Mouse (Mus musculus) embryo, embryonic 10 days (tissue): Measurements from ENCODE around the gene Exph5.

Experiments
- DNase-seq: peaks from one replicate; pipeline ENCODE4 v3.0.0-alpha.2; 2015; ENCODE audit warnings: low spot score

The Exph5 gene

GRCm38 (mm10) chr9:53320894-53321650, 19.6 kb downstream of the Exph5 start:
- no peak for DNase-seq

- DNase-seq: no peak
These were observed 20.2 kb downstream of the Exph5 start for GRCm38 (mm10) chr9:53321683-53322082.

- no peak for DNase-seq
These were observed 22.2 kb downstream of the Exph5 start for GRCm38 (mm10) chr9:53323419-53324251.

GRCm38 (mm10) chr9:53325363-53326090, 24.1 kb downstream of the Exph5 start:
- peak; percentile 53 for DNase-seq

GRCm38 (mm10) chr9:53328203-53328602, 26.7 kb downstream of the Exph5 start:
- no peak for DNase-seq

GRCm38 (mm10) chr9:53329301-53330206, 28.1 kb downstream of the Exph5 start:
- no peak for DNase-seq

- no peak for DNase-seq
These were observed 28.8 kb downstream of the Exph5 start for GRCm38 (mm10) chr9:53330247-53330646.

GRCm38 (mm10) chr9:53333436-53333835, 32.0 kb downstream of the Exph5 start:
- no peak for DNase-seq

- no peak for DNase-seq
These were observed 33.7 kb downstream of the Exph5 start for GRCm38 (mm10) chr9:53335131-53335530.

- DNase-seq: no peak
These were observed 38.1 kb downstream of the Exph5 start for GRCm38 (mm10) chr9:53339603-53340002.

GRCm38 (mm10) chr9:53340328-53340916, 39.0 kb downstream of the Exph5 start:
- DNase-seq: no peak

GRCm38 (mm10) chr9:53340969-53341368, 39.5 kb downstream of the Exph5 start:
- peak; percentile 46 for DNase-seq

- no peak for DNase-seq
These were observed 40.5 kb downstream of the Exph5 start for GRCm38 (mm10) chr9:53341981-53342380.

GRCm38 (mm10) chr9:53344646-53345432, 43.4 kb downstream of the Exph5 start:
- no peak for DNase-seq

GRCm38 (mm10) chr9:53345728-53346127, 44.3 kb downstream of the Exph5 start:
- no peak for DNase-seq

GRCm38 (mm10) chr9:53346402-53346801, 44.9 kb downstream of the Exph5 start:
- DNase-seq: peak; percentile 9

- no peak for DNase-seq
These were observed 47.7 kb downstream of the Exph5 start for GRCm38 (mm10) chr9:53349211-53349610.

GRCm38 (mm10) chr9:53350331-53350730, 48.9 kb downstream of the Exph5 start:
- DNase-seq: no peak

GRCm38 (mm10) chr9:53351899-53352298, 50.4 kb downstream of the Exph5 start:
- DNase-seq: no peak

GRCm38 (mm10) chr9:53353161-53353560, 51.7 kb downstream of the Exph5 start:
- DNase-seq: no peak
